Mouse (Mus musculus) liver, adult 10 weeks (tissue): ENCODE data around the gene Defb43. TPM values are rescaled to one million over a fixed set of nuclear protein-coding genes. Genes with fewer than 3 reads are reported as not detected.

Source experiments
- polyA plus RNA-seq: library from polyadenylated mRNA; stranded (reverse); fragments of 350-450 nt; fragmentation: Illumina TruSeq; extraction: RNeasy Lipid Tissue Mini Kit (QIAGEN cat#74804); gene quantifications from one replicate; pipeline ENCODE4 v1.2.3, GENCODE M21; 2014; ENCODE audit warnings: low read depth, low replicate concordance

The Defb43 gene
- polyA plus RNA-seq = not detected

GRCm38 (mm10) chr14:63011471-63011870 is at the start of gene Defb43:
Gene Defb43, plus strand, starts transcription at chr14:63011771.

GRCm38 (mm10) chr14:62984410-62984809 is 27.2 kb upstream of the Defb43 start, which contains the start of gene Defb48:
Gene Defb48, minus strand, starts transcription at chr14:62984510.

GRCm38 (mm10) chr14:62997777-62998176 is 13.8 kb upstream of the Defb43 start, which contains the start of gene Defb47:
Gene Defb47, plus strand, starts transcription at chr14:62998077.

GRCm38 (mm10) chr14:63046691-63047090 is 35.1 kb downstream of the Defb43 start, which contains the start of gene Defb42:
Gene Defb42, plus strand, starts transcription at chr14:63046991.

GRCm38 (mm10) chr14:63049910-63050370 is 38.4 kb downstream of the Defb43 start, which contains the start of gene Defb30:
Gene Defb30, minus strand, starts transcription at chr14:63049960.

Other genes starting within 250 kb of the Defb43 start
- 8.8 TPM for gene Wdfy2, start 174.1 kb upstream of the Defb43 start, polyA plus RNA-seq
- gene Defb48, start 27.3 kb upstream of the Defb43 start, polyA plus RNA-seq = not detected
- gene Defb47, start 13.7 kb upstream of the Defb43 start, polyA plus RNA-seq = not detected
- gene Defb42, start 35.2 kb downstream of the Defb43 start, polyA plus RNA-seq = not detected
- not detected for gene Defb30, start 38.2 kb downstream of the Defb43 start, polyA plus RNA-seq